Mouse (Mus musculus): ENCODE results near the gene Fryl. TPM values are rescaled to one million over a fixed set of nuclear protein-coding genes. Genes with fewer than 3 reads are reported as not detected.
A peak's percentile ranks its signal among the peaks of the same experiment; 100 is the strongest.

The Fryl gene
- polyA plus RNA-seq, 1 experiment, result 107 TPM

DNA sequence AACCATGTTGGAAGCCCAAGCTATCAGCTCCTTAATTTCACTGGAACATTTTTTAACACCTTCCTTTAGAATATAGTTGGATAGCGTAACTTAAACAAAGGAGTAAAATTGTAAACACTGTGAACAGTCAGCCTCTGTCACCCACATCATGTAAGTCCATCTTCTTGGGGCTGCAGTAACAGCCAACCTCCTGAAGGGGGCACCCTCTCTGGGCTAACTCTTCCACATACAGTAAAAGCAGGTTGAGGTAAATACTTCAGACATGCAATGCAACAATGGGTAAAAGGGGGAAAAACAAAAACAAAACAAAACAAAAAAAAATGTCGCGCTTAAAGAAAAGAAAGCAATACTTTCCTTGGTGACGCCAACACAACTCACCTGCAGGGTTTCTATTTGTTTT, 141.5 kb downstream of the Fryl start:
- TF ChIP-seq CTCF (IDR thresholded peaks at IDR 0.05; ENCODE audit: borderline replicate concordance, control insufficient read depth, extremely low read depth, insufficient read depth, low read length, poor library complexity) (no peak), POLR2A (IDR thresholded peaks at IDR 0.05; ENCODE audit: control insufficient read depth, extremely low read depth, insufficient read depth, low read length, poor library complexity) (no peak)
- 98% methylated on average over 4 of the region's 4 CpGs for WGBS
- Histone ChIP-seq H3K27ac (ENCODE audit: control insufficient read depth, insufficient read depth, low read length) (no peak overlapping the region), H3K27me3 (ENCODE audit: control insufficient read depth, insufficient read depth, low read length) (no peaks in the 10 kb centered on the region), H3K36me3 (ENCODE audit: control insufficient read depth, insufficient read depth, low read length) (peaks cover 52% of the 10 kb centered on the region), H3K4me1 (replicated peaks; ENCODE audit: control insufficient read depth, insufficient read depth, low read length) (no peaks in the 10 kb centered on the region), H3K4me3 (ENCODE audit: control insufficient read depth, insufficient read depth, low read length) (no peak overlapping the region)
- DNase-seq, result peak; percentile 42

DNA sequence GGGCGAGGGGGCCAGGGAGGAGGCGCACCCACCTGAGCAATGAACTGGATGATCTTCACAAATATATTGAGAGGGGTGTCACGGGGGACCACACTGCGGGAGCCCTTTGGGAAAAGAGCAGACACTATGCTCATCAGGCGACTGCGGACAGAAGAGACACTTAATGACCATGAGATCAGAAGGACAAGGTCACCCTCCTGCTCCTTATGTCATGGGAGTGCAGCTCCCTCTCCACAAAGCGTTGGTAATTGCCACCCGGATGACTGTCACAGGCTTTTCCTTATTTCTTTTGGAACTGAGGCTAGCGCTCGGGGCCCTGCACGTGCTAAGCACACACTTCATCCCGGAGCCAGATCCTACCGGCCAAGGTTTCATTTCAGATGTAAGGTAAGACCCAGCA, 144.1 kb downstream of the Fryl start:
- no peaks in the 10 kb centered on the region for H3K27me3 ChIP-seq (ENCODE audit: control insufficient read depth, insufficient read depth, low read length)
- no peaks in the 10 kb centered on the region for H3K4me1 ChIP-seq (replicated peaks; ENCODE audit: control insufficient read depth, insufficient read depth, low read length)
- H3K27ac ChIP-seq (ENCODE audit: control insufficient read depth, insufficient read depth, low read length), result no peak overlapping the region
- H3K36me3 ChIP-seq (ENCODE audit: control insufficient read depth, insufficient read depth, low read length), result peaks cover 45% of the 10 kb centered on the region
- WGBS, result 97% methylated on average over 13 of the region's 13 CpGs
- no peak for DNase-seq
- no peak overlapping the region for H3K4me3 ChIP-seq (ENCODE audit: control insufficient read depth, insufficient read depth, low read length)
- TF ChIP-seq CTCF (IDR thresholded peaks at IDR 0.05; ENCODE audit: borderline replicate concordance, control insufficient read depth, extremely low read depth, insufficient read depth, low read length, poor library complexity), result no peak
- TF ChIP-seq POLR2A (IDR thresholded peaks at IDR 0.05; ENCODE audit: control insufficient read depth, extremely low read depth, insufficient read depth, low read length, poor library complexity), result no peak

DNA sequence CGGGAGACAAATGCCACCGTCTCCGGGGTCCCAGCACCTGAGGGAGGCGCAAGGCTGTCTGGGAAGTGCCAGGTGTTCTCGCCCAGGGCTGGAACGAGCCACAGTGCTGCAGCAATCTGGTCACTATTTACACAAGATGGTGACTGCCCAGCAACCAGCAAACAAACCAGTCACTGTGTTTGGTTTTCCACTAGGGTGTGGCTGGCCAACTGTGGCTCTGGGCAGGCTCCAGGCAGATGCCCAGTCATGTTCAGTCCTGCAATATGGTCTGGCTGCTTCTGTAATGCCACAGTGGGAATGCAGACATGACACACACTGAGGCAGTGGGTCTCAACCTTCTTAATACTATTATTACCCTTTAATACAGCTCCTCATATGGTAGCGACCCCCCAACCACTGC, 152.8 kb downstream of the Fryl start:
- H3K27me3 ChIP-seq (ENCODE audit: control insufficient read depth, insufficient read depth, low read length), result no peaks in the 10 kb centered on the region
- peaks cover 87% of the 10 kb centered on the region for H3K36me3 ChIP-seq (ENCODE audit: control insufficient read depth, insufficient read depth, low read length)
- H3K27ac ChIP-seq (ENCODE audit: control insufficient read depth, insufficient read depth, low read length), result no peak overlapping the region
- DNase-seq, result no peak
- WGBS, result 97% methylated on average over 7 of the region's 7 CpGs
- H3K4me3 ChIP-seq (ENCODE audit: control insufficient read depth, insufficient read depth, low read length), result no peak overlapping the region
- TF ChIP-seq POLR2A (IDR thresholded peaks at IDR 0.05; ENCODE audit: control insufficient read depth, extremely low read depth, insufficient read depth, low read length, poor library complexity), result no peak
- no peak for TF ChIP-seq CTCF (IDR thresholded peaks at IDR 0.05; ENCODE audit: borderline replicate concordance, control insufficient read depth, extremely low read depth, insufficient read depth, low read length, poor library complexity)
- H3K4me1 ChIP-seq (replicated peaks; ENCODE audit: control insufficient read depth, insufficient read depth, low read length), result no peaks in the 10 kb centered on the region

DNA sequence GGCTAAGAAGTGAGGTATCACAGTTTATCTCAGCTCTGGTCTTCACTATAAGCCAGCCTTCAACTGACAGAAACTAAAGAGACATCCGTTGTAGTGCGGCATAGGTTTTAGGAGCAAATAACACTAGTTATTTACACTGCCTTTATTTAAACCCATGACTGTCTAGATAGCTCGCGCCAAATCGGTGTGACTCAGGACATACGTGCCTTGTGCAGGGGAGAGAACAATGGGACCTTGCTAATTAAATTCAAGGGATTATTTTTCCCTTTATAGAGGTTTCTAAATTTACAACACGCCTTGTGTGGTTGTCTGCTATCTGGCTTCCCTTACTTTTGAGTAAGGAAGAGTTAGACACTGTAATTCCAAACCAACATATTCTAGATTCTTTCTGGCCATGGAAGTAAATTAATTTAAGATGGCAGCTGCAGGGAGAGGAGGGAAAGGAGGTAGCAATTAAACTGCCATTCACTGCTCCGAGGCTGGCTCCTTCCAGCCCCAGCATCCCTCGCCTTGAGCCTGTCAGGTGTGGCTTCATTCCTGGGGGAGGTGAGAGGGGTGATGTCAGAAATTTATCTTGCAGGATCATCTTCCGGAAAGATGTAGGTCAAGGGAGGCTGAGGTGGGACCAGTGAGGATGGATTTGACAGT, 154.0 kb downstream of the Fryl start:
- TF ChIP-seq CTCF (IDR thresholded peaks at IDR 0.05; ENCODE audit: borderline replicate concordance, control insufficient read depth, extremely low read depth, insufficient read depth, low read length, poor library complexity) (no peak), POLR2A (IDR thresholded peaks at IDR 0.05; ENCODE audit: control insufficient read depth, extremely low read depth, insufficient read depth, low read length, poor library complexity) (no peak)
- Histone ChIP-seq H3K27ac (ENCODE audit: control insufficient read depth, insufficient read depth, low read length) (no peak overlapping the region), H3K4me1 (replicated peaks; ENCODE audit: control insufficient read depth, insufficient read depth, low read length) (no peaks in the 10 kb centered on the region), H3K36me3 (ENCODE audit: control insufficient read depth, insufficient read depth, low read length) (peaks cover 87% of the 10 kb centered on the region), H3K4me3 (ENCODE audit: control insufficient read depth, insufficient read depth, low read length) (no peak overlapping the region), H3K27me3 (ENCODE audit: control insufficient read depth, insufficient read depth, low read length) (no peaks in the 10 kb centered on the region)
- no peak for DNase-seq
- 98% methylated on average over 10 of the region's 10 CpGs for WGBS

DNA sequence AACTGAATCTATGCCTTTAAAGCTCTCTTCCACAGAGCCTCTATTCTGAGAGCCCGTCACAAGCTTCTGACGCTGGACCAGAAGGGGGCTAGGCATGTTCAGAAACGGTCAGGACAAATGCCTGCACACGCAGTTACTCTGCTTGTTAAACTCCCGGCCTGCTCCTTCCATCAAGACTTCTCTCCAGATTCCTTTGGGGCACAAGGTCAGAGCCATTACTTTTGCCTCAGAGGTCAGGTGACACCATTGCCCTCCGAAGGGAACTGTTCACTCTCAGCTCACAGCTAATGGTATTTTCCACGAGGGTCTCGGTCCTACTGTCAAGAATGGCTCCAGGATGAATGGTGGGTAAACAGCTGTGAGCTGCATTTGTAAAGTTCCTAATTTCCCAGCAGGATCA, 164.2 kb downstream of the Fryl start:
- no peak overlapping the region for H3K27ac ChIP-seq (ENCODE audit: control insufficient read depth, insufficient read depth, low read length)
- no peaks in the 10 kb centered on the region for H3K27me3 ChIP-seq (ENCODE audit: control insufficient read depth, insufficient read depth, low read length)
- no peaks in the 10 kb centered on the region for H3K4me1 ChIP-seq (replicated peaks; ENCODE audit: control insufficient read depth, insufficient read depth, low read length)
- H3K36me3 ChIP-seq (ENCODE audit: control insufficient read depth, insufficient read depth, low read length), result peaks cover 85% of the 10 kb centered on the region
- no peak for DNase-seq
- 98% methylated on average over 8 of the region's 8 CpGs for WGBS
- no peak overlapping the region for H3K4me3 ChIP-seq (ENCODE audit: control insufficient read depth, insufficient read depth, low read length)
- TF ChIP-seq CTCF (IDR thresholded peaks at IDR 0.05; ENCODE audit: borderline replicate concordance, control insufficient read depth, extremely low read depth, insufficient read depth, low read length, poor library complexity) (no peak), POLR2A (IDR thresholded peaks at IDR 0.05; ENCODE audit: control insufficient read depth, extremely low read depth, insufficient read depth, low read length, poor library complexity) (no peak)

DNA sequence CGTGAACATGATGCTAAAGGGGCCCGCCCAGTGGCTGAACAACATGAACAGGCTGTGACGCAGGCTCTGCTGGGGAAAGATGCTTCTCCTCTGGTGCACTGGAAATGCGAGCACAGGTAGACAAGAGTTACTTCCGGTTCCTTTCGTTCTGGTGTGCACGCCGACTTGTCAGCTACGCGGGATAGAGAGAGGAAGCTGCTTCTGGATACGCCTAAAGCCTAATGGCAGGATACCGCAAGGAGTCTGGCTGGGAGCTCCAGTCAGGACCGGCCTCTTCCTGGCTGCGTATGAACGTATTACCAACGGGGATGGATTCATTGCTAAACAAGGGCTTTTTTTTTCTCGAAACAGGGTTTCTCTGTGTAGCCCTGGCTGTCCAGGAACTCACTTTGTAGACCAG, 167.3 kb downstream of the Fryl start:
- TF ChIP-seq POLR2A (IDR thresholded peaks at IDR 0.05; ENCODE audit: control insufficient read depth, extremely low read depth, insufficient read depth, low read length, poor library complexity), result no peak
- TF ChIP-seq CTCF (IDR thresholded peaks at IDR 0.05; ENCODE audit: borderline replicate concordance, control insufficient read depth, extremely low read depth, insufficient read depth, low read length, poor library complexity), result no peak
- H3K27ac ChIP-seq (ENCODE audit: control insufficient read depth, insufficient read depth, low read length), result no peak overlapping the region
- whole genome bisulfite sequencing, result 97% methylated on average over 17 of the region's 17 CpGs
- H3K36me3 ChIP-seq (ENCODE audit: control insufficient read depth, insufficient read depth, low read length), result peaks cover 83% of the 10 kb centered on the region
- no peak for DNase-seq
- H3K4me1 ChIP-seq (replicated peaks; ENCODE audit: control insufficient read depth, insufficient read depth, low read length), result no peaks in the 10 kb centered on the region
- no peaks in the 10 kb centered on the region for H3K27me3 ChIP-seq (ENCODE audit: control insufficient read depth, insufficient read depth, low read length)
- no peak overlapping the region for H3K4me3 ChIP-seq (ENCODE audit: control insufficient read depth, insufficient read depth, low read length)

DNA sequence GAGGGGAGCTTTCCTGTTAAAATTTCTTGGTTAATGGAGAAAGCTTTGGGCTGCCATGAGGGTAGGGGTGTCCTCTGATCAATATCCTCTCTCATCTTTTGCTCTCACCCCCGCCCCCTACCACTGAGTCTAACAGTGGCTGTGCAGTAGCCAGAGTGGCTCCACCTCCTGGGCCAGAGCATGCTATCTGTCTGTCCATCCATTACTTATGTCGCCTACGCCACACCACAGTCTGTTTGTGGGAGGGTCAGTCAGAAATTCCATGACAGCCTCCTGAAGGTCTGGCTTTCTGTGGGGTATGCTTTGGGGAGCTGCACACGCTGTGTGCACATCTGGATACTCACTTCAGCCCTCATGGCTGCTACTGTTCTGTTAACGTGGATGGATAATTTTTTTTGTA, 174.9 kb downstream of the Fryl start:
- no peak overlapping the region for H3K27ac ChIP-seq (ENCODE audit: control insufficient read depth, insufficient read depth, low read length)
- no peak for DNase-seq
- H3K36me3 ChIP-seq (ENCODE audit: control insufficient read depth, insufficient read depth, low read length), result peaks cover 76% of the 10 kb centered on the region
- TF ChIP-seq POLR2A (IDR thresholded peaks at IDR 0.05; ENCODE audit: control insufficient read depth, extremely low read depth, insufficient read depth, low read length, poor library complexity), result no peak
- TF ChIP-seq CTCF (IDR thresholded peaks at IDR 0.05; ENCODE audit: borderline replicate concordance, control insufficient read depth, extremely low read depth, insufficient read depth, low read length, poor library complexity), result no peak
- no peak overlapping the region for H3K4me3 ChIP-seq (ENCODE audit: control insufficient read depth, insufficient read depth, low read length)
- no peaks in the 10 kb centered on the region for H3K4me1 ChIP-seq (replicated peaks; ENCODE audit: control insufficient read depth, insufficient read depth, low read length)
- H3K27me3 ChIP-seq (ENCODE audit: control insufficient read depth, insufficient read depth, low read length), result no peaks in the 10 kb centered on the region
- 95% methylated on average over 5 of the region's 5 CpGs for WGBS
